Mouse (Mus musculus) right cerebral cortex, adult 18-20 months (tissue): ENCODE data around the gene Mei1.
"Not testable (repeated sequence)": the region's sequence is repeated elsewhere in the genome, so short reads cannot be mapped to it uniquely, and the experiment has no call there.

ENCODE experiments used
- DNase-seq: peaks from one replicate; pipeline ENCODE4 v3.0.0; 2022; ENCODE audit warnings: mixed read lengths

Gene Mei1

GRCm38 (mm10) chr15:82086131-82086530 is 16.3 kb downstream of the Mei1 start:
- DNase-seq = peak; percentile 77

DNA sequence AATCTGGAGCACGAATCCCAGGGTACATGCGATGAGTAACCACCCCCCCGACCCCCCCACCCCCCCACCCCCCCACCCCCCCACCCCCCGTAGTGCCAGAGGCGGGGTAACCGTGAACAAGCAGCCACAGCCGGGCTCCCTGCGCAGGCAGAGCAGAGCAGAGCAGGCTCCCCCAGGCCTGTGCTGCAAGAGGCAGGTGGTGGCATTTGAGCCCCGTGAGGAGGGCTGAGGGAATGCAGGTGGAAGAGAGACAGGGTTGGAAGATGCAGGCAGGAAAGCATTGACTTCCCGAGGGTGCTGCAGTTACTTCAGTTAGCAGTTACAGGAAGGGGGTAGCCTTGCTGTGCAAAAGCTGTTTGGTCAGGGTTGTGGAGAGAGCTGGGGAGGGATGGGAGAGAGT is 17.5 kb downstream of the Mei1 start:
- peak; percentile 61 for DNase-seq

DNA sequence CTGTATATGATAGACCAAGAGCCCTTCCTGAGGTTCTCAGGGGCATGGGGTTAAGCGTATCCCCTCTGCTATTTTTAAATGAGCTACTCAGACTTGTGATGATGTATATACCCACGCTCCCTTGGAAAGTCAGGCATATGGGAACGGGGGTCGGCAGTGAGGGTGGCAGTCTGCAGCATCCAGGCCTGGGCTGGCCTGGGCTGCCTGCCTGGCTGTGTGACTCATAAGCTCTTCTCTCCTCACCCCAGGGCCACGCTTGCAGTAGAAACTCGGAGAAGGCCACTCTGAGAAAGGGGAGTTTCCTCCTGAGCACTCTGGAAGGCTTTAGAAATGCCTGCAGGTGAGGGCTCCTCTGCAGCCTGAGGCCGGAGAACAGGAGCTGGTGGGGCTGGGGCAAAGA is 21.3 kb downstream of the Mei1 start:
- DNase-seq = no peak

DNA sequence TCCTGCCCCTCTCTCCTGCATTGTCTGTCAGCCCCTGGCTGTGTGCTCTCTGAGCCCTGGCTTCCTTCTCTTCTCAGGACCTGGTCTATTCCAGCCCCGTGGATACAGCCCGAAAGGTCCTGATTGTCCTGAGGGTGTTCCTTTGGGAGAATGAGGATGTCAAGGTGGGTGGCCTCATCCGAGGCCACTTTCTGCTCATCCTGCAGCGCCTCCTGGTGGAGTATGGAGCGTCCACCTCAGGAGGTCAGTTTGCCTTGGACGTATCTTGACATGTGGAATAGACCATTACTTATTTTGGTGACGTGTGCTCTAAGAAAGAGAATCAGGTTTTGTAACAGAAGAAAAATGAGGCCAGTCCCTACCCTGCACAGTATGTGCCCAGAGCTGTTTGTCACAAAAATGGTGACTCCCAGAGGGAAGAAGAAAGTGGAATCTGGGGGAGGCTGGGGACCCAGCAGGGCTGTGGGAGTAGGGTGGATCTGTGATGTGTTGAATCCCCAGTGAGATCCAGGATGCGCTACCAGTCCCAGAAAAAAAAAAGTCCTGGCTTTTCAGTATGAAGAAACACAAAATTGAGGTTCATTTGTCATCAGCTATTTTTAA is 37.3 kb downstream of the Mei1 start:
- DNase-seq = peak; percentile 80

DNA sequence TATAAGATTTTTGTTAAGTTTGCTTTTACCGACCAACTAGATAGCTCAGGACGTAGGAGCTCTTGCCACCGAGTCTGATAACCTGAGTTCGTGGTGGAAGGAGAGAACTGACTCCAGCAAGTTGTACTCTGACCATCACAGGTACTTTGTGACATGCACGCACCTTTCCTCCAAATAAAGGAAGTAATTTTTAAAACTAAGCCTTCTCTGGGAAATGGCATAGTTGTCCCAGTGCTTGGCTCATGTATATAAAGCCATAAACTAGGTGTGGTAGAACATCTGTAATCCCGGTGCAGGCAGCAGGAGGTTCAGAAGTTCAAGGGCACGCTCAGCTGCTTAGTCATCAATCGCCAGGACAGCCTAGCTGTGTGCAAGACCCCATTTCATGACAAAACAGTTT is 50.7 kb downstream of the Mei1 start:
- no peak for DNase-seq

DNA sequence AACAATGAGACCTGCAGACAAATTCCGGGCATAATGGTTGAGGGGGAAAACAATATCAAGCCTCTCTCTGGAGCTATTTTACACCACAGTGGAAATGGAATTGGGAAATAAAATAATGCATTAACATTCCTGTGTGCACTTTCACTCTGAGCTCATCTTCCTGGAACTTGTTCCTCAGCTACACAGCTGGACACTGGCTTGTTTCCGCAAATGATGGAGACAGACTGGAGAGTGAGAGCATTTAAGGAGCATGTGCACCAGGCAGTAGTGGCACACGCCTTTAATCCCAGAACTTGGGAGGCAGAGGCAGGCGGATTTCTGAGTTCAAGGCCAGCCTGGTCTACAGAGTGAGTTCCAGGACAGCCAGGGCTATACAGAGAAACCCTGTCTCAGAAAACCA is 56.9 kb downstream of the Mei1 start:
- not testable (repeated sequence) for DNase-seq

- peak; percentile 97 for DNase-seq
These were observed 57.9 kb downstream of the Mei1 start, which contains the start of gene Ccdc134 for GRCm38 (mm10) chr15:82127426-82128374. TSS of gene Ccdc134 (plus strand) at chr15:82127922.

DNA sequence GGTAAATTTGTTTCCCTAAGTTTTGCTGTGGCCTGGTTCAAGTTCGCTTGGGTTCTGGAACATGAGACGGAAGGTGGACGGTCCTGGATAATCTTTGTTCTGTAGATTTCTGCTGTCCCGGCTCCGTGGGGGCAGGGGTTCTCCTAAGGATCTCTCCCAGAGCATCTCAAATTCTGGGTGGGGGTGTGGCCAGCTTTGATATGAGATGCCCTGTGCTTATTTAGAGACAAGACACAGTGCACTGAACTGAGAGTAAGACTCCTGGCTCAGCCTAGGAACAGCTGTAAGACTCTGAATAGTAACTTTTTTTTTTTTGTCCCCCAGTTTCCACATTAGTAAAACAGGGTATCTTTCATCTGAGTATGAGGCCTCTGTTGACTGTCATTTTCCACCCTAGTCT is 58.6 kb downstream of the Mei1 start:
- DNase-seq = no peak

DNA sequence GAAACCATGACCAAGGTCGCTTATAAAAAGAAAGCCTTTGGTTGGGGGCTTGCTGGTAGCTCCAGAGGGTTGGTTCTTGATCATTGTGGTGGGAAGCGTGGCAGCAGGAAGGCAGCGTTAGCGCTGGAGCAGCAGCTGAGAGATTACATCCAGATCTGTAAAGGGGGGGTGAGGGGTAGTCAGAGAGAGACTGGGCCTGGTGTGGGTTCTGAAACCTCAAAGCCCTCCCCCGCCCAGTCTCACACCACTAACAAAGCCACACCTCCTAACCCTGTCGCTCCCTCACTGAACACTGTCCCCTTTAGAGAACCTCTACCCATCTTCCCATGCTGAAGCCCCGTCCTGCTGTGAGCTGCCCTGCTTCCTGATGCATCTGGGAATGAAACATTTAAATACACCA is 60.8 kb downstream of the Mei1 start:
- no peak for DNase-seq

GRCm38 (mm10) chr15:82135372-82135771 is 65.6 kb downstream of the Mei1 start:
- peak; percentile 70 for DNase-seq

DNA sequence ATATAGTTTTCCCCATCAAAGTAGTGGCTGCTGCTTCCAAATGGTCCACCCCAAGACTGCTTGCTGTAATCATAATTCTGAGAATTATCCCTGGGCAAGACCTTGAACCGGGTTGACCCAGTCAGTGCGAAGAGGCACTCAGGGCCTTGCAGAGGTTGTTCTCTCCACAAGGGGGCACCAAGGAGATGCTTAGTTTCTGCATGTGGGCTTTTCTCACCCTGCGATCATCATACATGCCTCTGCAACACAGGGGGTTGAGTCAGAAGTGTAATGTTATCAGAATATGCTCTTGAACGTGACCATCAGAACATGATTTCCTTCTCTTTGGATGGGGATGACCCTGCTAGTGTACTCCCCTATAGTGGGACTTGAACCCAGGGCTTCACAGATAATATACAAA is 68.8 kb downstream of the Mei1 start:
- peak; percentile 46 for DNase-seq

GRCm38 (mm10) chr15:82139196-82139595 is 69.4 kb downstream of the Mei1 start:
- no peak for DNase-seq

DNA sequence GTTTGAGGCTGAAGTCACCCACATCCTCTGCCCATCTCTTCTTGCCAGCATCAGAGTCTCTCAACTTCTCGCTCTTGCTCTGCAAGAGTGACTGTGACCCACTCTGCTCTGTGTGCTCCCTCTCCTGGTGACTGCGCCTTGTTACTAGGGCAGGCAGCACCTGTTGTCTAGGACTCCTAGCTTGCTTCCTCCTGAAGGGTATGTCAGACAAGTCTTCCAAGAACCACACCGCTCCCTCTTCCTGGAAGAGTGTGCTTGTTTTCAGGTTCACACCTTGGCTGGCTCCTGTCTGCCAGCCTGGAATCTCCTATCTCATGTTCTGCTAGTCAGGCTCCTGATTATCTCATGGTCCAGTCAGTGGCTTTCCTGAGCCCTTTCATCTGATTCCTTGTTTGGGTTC is 70.6 kb downstream of the Mei1 start:
- DNase-seq = no peak

DNA sequence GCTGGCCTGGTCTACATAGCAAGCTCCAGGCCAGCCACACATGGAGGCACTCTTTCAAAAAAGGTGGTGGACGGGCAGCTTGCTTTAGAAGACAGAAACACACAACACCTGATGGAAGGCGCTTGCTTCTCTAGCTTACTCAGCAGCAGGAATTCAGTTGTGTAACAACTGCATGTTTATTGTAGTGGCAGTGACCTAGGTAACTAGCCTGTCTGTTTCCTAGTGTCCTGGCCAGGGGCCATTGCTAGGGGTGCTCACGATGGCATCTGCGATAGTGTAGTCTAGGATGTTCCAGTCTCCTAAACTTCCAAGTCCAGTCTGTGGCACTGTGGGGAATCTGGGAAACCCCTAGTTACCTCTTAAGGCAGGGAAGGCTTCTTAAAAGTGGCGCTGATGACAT is 74.4 kb downstream of the Mei1 start:
- DNase-seq = no peak

DNA sequence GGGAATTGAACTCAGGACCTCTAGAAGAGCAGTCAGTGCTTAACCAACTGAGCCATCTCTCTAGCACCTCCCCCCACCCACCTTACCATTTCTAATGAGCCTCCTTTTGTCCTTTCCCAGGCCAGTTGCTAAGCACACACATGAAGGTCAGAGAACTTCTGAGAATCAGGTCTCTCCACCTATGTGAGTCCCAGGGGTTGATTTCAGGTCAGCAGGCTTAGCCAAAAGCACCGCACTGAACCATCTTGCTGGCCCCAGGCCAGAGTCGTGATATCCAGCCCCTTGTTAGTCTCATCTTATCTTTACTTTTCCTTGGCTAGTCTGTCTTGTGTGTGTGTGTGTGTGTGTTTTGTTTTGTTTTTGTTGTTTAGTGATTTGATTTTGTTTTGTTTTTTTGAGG is 75.6 kb downstream of the Mei1 start:
- no peak for DNase-seq

- no peak for DNase-seq
These were observed 76.3 kb downstream of the Mei1 start for GRCm38 (mm10) chr15:82145851-82146769.

DNA sequence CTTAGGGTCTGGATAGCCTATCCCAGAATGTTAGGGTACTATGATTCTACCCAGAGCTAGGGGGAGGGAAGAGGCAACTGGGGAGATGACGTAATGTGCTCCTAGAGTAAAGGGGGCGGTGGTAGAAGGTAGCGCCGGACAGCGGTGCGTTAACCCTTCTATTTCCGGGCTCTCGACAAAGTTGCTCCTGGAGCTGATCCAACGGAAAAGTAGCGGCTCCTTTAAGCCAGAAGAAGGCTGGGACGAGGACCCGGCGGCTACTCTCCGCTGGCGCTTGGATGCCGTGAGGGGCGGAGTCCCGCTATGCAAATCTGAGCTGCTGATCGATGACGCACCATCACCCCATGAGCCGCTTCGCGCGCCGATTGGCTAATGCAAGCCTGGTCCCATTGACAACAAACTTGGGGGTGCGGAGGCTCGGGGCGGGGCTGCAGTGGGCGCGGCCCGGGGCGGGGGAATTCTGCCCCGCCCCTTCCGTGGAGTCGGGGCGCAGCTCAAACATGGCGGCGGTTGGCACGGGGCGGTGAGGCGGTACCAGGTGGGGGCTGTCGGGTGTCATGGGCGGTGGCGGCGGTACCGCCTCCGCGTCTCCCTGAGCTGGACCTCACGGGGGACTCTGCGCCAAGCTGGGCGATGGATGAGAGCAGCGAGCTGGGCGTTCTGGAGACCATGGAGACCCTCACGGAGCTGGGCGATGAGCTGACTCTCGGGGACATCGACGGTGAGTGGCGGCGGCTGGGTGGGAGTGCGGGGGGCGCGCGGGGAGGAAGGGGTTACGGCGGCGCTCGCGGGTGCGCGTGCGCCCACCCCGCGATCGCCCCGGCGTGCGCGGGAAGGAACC is 77.2 kb downstream of the Mei1 start, which contains the start of gene Srebf2:
Srebf2 (plus strand) TSS at position 412 of the 841 bp plus-strand sequence.
- peak; percentile 99 for DNase-seq

DNA sequence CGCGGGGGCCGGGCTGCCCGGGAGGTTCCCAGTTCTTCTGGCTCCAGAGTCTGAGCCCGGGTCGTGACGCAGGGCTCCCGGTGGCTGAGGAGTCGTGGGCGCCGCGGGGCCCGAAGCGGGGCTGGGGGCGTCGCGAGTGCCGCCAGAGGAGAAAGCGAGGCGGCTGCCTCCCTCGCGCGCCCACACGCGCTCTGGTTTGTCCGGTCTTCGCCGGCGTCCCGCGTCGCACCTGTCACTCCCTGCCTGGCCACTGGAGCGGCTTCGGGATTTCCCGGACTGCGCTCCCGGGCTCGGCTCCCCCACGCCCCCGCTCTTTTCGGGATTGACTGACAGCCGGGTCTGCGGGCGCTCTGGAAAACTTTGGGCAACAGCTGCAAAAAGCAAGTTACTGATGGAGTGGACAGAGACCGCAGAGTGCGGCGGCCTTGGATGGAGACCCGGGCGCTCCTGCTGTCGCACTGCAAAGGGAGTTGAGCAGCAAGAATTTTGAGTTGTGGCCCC is 77.9 kb downstream of the Mei1 start:
- peak; percentile 67 for DNase-seq

GRCm38 (mm10) chr15:82148510-82148911 is 78.7 kb downstream of the Mei1 start:
- no peak for DNase-seq

DNA sequence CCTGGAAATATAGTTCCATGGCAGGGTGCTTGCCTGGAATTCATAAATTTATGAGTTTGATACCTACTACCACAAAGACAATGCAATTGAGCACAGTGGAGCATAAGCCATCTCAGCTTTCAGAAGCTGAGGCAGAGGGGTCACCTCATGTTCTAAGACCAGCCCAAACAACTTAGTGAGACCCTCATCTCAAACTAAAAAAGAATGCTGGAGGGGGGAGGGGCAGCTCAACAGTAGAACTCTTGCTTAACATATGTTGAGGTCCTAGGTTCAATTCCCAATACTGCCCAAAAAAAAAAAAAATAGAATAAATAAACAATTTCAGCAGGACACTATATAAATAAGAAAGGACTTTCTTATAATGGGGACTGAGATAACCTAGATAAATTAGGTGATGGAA is 80.2 kb downstream of the Mei1 start:
- no peak for DNase-seq

GRCm38 (mm10) chr15:82151176-82151575 is 81.4 kb downstream of the Mei1 start:
- no peak for DNase-seq

DNA sequence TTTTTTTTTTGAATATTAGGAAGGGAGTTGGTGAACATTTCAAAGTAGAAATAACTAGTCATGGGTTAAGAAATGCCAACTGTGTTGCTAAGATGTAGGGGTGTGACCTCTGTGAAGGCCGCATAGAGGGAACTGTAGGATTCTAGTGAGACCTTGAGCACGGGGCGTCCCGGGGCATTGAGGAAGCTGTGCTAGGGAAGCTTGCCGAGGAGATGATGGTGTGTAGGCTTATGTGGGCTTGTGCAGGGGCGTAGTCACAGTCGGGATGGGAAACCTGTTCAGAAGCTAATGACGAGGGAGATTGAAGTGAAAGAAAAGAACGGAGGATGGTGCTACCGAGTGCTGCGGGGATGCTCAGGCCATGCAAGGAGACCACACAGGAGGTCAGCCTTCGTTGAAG is 82.2 kb downstream of the Mei1 start:
- no peak for DNase-seq
